Mouse (Mus musculus) testis, adult 2 months (tissue): ENCODE data around the gene Acd. TPM values are rescaled to one million over a fixed set of nuclear protein-coding genes. Genes with fewer than 3 reads are reported as not detected.

Experiments used
- H3K27ac ChIP-seq: fragments of 200-500 bp; 2 replicates; pipeline ENCODE4 v1.5.1; 2012; ENCODE audit warnings: low read depth, low read length; ENCODE audit not compliant: control insufficient read depth, insufficient read depth
- H3K27me3 ChIP-seq: fragments of 200-500 bp; 2 replicates; pipeline ENCODE4 v1.6.1; 2012; ENCODE audit warnings: mild to moderate bottlenecking, low read length, moderate library complexity; ENCODE audit not compliant: control insufficient read depth, insufficient read depth
- H3K36me3 ChIP-seq: fragments of 200-500 bp; 2 replicates; pipeline ENCODE4 v1.6.1; 2012; ENCODE audit warnings: mild to moderate bottlenecking, low read length; ENCODE audit not compliant: control insufficient read depth, insufficient read depth
- H3K4me1 ChIP-seq: fragments of 200-500 bp; 2 replicates; pipeline ENCODE4 v1.6.1; 2012; ENCODE audit warnings: low read length; ENCODE audit not compliant: control insufficient read depth, insufficient read depth
- H3K4me3 ChIP-seq: fragments of 200-500 bp; 2 replicates; pipeline ENCODE4 v1.5.1; 2012; ENCODE audit warnings: low read depth, mild to moderate bottlenecking, low read length, moderate library complexity, mixed read lengths; ENCODE audit not compliant: control insufficient read depth
- CTCF ChIP-seq: fragments of 200-500 bp; IDR thresholded peaks from 2 replicates; pipeline ENCODE4 v1.5.1; 2012; ENCODE audit warnings: low read depth, mild to moderate bottlenecking, inconsistent platforms, low read length, moderate library complexity; ENCODE audit not compliant: control insufficient read depth, insufficient read depth, insufficient replicate concordance
- POLR2A ChIP-seq: fragments of 200-500 bp; IDR thresholded peaks from 2 replicates; pipeline ENCODE4 v1.6.1; 2012; ENCODE audit warnings: low read depth, mild to moderate bottlenecking, inconsistent platforms, low read length, moderate library complexity; ENCODE audit not compliant: control insufficient read depth
- polyA plus RNA-seq: library from polyadenylated mRNA; depleted of rRNA; stranded (reverse); fragments of >200 nt; gene quantifications from 2 replicates; pipeline ENCODE4 v1.2.3, GENCODE M21; 2012

The Acd gene
- polyA plus RNA-seq, 1 experiment, result 40.2 TPM

DNA sequence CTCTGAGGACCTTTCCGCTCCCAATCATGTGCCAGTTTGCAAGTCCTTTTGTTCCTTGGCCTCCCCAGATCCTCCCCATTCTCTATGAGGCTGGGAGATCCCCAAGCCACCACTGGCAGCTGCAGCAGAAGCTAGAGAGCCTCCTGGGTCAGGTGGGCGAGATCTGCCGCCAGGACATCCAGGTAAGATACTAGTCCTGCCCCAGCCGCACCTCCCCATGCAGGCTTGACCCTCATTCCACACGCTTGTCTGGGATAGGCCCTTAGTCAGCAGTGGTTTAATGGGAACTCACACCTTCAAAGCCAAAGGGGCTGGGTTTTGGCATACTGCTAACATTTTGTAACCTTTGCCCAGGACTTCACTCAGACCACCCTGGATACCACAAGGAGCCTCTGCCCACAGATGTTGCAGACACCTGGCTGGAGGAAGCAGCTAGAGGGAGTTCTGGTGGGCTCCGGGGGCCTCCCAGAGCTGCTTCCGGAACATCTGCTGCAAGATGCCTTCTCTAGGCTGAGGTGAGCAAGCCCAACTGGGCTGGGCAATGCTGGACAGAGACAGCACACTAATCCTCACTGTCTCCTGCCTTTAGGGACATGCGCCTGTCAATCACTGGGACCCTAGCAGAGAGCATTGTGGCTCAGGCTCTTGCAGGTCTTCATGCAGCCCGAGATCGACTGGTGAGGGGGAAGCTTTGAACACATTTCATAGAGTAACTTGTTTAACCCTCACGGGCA is 8.3 kb downstream of the Acd start:
- no peaks in the 10 kb centered on the region for H3K27me3 ChIP-seq
- peaks cover 19% of the 10 kb centered on the region for H3K4me1 ChIP-seq
- no peak overlapping the region for H3K27ac ChIP-seq
- TF ChIP-seq CTCF (no peak), POLR2A (no peak)
- H3K4me3 ChIP-seq, result no peak overlapping the region
- no peaks in the 10 kb centered on the region for H3K36me3 ChIP-seq

DNA sequence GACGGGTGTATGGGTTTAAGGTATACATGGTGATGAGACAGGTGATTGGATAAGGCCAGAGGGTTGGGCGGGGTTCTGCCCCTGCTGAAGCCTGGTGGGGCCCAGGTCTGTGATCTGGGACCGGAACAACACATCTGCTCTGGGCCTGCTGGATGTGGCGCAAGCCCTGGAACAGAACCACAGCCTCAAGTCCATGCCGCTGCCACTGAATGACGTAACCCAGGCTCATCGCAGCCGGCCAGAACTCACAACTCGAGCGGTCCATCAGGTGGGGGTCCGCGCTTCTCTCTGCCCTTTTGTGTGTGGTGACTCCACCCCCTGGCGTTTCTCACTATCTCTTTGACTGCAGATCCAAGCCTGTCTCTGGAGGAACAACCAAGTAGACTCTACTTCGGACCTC is 9.9 kb downstream of the Acd start:
- H3K4me1 ChIP-seq, result peaks cover 19% of the 10 kb centered on the region
- TF ChIP-seq POLR2A (no peak), CTCF (no peak)

DNA sequence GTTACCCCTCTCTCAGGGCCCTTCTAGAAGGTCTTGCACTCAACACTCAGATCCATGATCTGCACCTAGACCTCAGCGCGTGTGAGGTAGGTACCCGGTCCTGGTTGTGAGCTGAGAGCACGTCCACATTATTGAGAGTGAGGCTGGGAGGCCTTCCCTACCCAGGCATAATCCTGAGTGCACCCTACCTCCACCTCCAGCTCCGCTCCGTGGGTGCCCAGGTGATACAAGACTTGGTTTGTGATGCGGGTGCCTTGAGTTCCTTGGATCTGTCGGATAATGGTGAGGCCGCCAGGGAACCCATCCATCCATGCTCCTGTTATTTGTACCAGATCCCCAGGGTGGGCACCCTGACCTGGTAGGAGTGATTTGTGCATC is 10.9 kb downstream of the Acd start:
- TF ChIP-seq POLR2A (no peak), CTCF (no peak)
- peaks cover 16% of the 10 kb centered on the region for H3K4me1 ChIP-seq
- no peaks in the 10 kb centered on the region for H3K36me3 ChIP-seq
- no peak overlapping the region for H3K27ac ChIP-seq
- no peak overlapping the region for H3K4me3 ChIP-seq
- no peaks in the 10 kb centered on the region for H3K27me3 ChIP-seq

More for the DNA sequence above, 9.9 kb downstream of the Acd start:
- H3K27me3 ChIP-seq, result no peaks in the 10 kb centered on the region
- no peak overlapping the region for H3K4me3 ChIP-seq
- no peaks in the 10 kb centered on the region for H3K36me3 ChIP-seq
- H3K27ac ChIP-seq, result no peak overlapping the region

DNA sequence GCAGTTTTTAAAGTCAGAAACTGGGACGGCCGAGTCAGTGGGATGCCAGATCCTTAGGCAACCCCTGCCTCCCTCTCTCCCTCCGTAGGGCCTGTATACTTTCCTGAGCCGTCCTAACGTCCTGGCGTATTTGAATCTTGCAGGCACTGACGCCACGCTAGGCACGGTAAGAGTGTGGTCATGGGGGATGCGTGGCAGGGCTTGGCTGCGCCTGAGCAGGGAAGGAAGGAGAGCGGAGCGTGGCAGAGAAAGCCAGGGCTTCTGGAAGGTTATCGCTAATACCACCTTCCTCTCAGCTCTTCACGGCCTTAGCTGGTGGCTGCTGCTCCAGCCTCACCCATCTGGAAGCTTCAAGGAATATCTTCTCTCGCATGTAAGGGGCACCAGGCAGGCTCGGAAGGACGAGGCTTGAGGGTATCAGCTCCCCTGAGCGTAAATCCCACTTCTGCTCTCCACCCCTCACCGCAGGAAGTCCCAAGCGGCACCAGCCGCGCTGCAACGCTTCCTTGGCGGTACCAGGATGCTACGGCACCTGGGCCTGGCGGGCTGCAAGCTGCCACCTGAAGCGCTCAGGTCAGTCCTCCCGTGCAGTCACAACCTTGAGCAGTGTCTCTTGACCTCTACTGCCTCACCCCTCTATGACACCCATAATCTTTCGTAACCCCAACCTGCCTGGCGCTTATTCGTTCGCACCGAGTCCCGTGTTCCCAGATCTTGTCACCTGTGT is 11.5 kb downstream of the Acd start:
- no peak overlapping the region for H3K4me3 ChIP-seq
- peaks cover 15% of the 10 kb centered on the region for H3K4me1 ChIP-seq
- no peak for TF ChIP-seq CTCF
- no peak for TF ChIP-seq POLR2A
- no peak overlapping the region for H3K27ac ChIP-seq
- no peaks in the 10 kb centered on the region for H3K27me3 ChIP-seq
- no peaks in the 10 kb centered on the region for H3K36me3 ChIP-seq

DNA sequence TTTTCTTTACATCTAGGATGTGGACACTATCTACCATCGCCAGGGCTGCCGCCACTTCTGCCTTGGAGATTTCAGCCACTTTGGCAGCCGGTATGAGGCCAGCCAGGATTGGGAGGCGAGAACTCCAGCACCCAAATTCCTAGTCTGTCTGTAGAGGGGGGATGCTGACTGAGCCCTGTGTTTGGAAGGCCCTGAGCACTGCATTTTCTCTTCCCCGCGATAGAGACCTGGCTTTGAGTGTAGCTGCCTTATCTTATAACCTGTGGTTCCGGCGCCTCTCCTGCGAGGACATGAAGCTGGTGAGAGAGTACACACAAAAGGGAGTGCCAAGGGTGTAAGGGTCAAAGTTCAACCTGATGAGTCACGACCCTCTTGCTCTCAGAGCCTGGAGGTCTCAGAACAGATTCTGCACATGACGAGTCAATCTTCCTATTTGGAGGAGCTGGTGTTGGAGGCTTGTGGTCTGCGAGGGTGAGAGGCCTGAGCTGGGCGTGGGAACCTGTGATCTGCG is 12.6 kb downstream of the Acd start:
- no peak overlapping the region for H3K27ac ChIP-seq
- no peaks in the 10 kb centered on the region for H3K27me3 ChIP-seq
- TF ChIP-seq CTCF, result no peak
- no peak for TF ChIP-seq POLR2A
- H3K4me3 ChIP-seq, result no peak overlapping the region
- H3K4me1 ChIP-seq, result peaks cover 4% of the 10 kb centered on the region
- no peaks in the 10 kb centered on the region for H3K36me3 ChIP-seq

DNA sequence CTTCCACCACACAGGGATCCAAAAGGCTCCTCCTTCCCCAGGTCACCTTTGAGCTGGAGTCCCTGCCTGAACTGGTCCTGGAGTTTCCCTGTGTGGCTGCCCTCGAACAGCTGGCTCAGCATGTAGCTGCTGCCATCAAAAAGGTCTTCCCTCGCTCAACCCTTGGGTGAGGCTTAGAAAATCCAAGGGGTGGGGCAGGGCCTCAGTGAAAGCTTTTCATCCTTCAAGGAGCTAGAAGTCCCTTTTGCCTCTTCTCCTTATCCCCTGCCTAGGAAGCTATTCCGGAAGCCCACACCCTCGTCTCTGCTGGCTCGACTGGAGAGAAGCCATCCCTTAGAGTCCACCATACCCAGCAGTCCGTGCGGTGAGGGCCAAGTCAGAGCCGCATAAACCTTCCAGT is 13.4 kb downstream of the Acd start:
- peaks cover 4% of the 10 kb centered on the region for H3K4me1 ChIP-seq
- no peaks in the 10 kb centered on the region; the same call in 1 of the 2 replicates for H3K36me3 ChIP-seq
- H3K27ac ChIP-seq, result no peak overlapping the region
- no peak for TF ChIP-seq CTCF
- TF ChIP-seq POLR2A, result no peak
- no peak overlapping the region for H3K4me3 ChIP-seq
- H3K27me3 ChIP-seq, result no peaks in the 10 kb centered on the region

DNA sequence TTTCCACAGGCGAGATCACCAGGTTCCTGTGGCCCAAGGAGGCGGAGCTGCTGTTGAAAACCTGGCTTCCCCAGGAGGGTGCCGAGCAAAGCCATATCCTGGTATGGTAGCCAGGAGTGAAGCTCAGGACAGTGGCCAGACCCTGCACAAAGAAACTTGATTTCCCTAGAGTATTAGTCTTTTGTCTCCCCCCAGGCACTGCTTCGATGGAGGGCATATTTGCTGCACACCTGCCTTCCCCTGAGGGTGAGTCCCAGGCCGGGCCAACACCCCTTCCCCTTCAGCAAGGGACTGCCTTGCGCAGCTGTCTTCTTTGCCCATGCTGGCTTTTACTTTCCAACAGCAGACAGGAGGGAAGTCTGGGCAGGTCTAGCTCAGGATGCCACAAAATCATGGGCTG is 14.4 kb downstream of the Acd start:
- no peak overlapping the region for H3K4me3 ChIP-seq

More for the DNA sequence above, 14.4 kb downstream of the Acd start:
- TF ChIP-seq CTCF (no peak), POLR2A (no peak)
- peaks cover 2% of the 10 kb centered on the region; the same call in 1 of the 2 replicates for H3K36me3 ChIP-seq
- no peaks in the 10 kb centered on the region for H3K27me3 ChIP-seq
- H3K27ac ChIP-seq, result no peak overlapping the region
- H3K4me1 ChIP-seq, result peaks cover 4% of the 10 kb centered on the region
